ENCODE assay signal across 14 mouse cellular contexts in the genomic region with DNA sequence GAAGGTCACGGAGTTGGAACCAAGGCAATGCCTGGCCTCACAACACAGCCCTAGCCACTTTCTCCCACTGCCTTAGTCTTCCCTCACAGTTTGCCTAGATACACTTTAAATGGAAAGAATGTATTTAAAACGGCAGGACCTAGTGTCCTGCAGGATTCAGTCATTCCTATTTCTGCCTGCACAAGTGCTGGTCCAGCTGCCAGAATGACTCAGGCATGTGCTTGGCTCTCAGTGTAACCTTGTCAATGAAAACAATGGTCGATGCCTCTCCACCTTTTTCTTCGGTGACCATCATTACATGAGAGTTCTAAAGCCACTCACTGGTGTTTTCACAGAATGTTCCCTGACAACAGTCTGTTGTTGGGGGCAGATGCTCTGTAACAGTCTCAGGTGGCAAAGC. TPM values are rescaled to one million over a fixed set of nuclear protein-coding genes. Genes with fewer than 3 reads are reported as not detected.
"Had no signal": no experiment of that assay in that cellular context is flagged by ENCODE, and none has a peak within 500 bp of the region (broad histone marks: within the 10 kb centered on the region; RNA-seq: fewer than 3 reads in every experiment).

No protein-coding gene starts in this region.

- H3K4me3 ChIP-seq: layer of hippocampus, adult 2 months; limb, embryonic 12.5 days; neural tube, embryonic 13.5 days had no signal

- H3K9me3 ChIP-seq: limb, embryonic 12.5 days; neural tube, embryonic 13.5 days had no signal

- DNase-seq: kidney, postnatal 10 days; kidney, postnatal 4 days; liver; lung, adult 18-20 months; midbrain, embryonic 14.5 days; retina, postnatal 1 day; right cerebral cortex, postnatal 4 days; spleen, adult 18-20 months; thymus, postnatal 36 days had no signal

- H3K9ac ChIP-seq: limb, embryonic 12.5 days; liver, embryonic 14.5 days; neural tube, embryonic 13.5 days had no signal

- H3K4me2 ChIP-seq: limb, embryonic 12.5 days; neural tube, embryonic 13.5 days had no signal

- H3K27ac ChIP-seq: layer of hippocampus, adult 2 months; limb, embryonic 12.5 days; liver, embryonic 14.5 days; neural tube, embryonic 13.5 days had no signal

- H3K27me3 ChIP-seq: limb, embryonic 12.5 days; neural tube, embryonic 13.5 days had no signal

- H3K4me1 ChIP-seq: limb, embryonic 12.5 days; neural tube, embryonic 13.5 days had no signal

RNA-seq across cellular contexts. Expression of gene Ankdd1b, which starts 52.5 kb away (rescaled TPM):
- total RNA-seq: monocyte, adult 5-6 weeks had no signal
- polyA plus RNA-seq: midbrain, embryonic 14.5 days; neural tube, embryonic 13.5 days had no signal
